Mouse (Mus musculus): ENCODE data around the gene Gchfr. TPM values are rescaled to one million over a fixed set of nuclear protein-coding genes. Genes with fewer than 3 reads are reported as not detected.

Gchfr gene
- polyA plus RNA-seq, 1 experiment from 2014 or later, result 24.3 TPM

DNA sequence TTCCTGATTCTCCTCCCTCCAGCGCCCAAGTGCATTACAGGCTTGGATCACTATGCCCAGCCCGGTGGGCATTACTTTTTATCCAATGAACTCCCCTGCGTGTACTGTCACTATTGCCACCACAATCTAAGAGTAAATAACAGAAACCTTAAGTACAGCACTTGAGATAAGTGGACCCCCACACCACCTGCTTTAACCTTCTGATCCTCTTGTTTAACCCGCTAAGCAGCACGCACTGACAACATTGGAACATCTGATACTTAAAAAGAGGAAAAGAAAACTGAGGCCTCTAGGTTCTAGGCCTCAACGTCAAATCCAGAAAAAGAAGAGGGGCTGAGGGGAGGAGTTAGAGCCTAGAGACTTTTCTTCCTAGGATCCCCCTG lies 40.4 kb downstream of the Gchfr start:
- Histone ChIP-seq H3K9me3 (ENCODE audit: control insufficient read depth, low read length) (no peaks in the 10 kb centered on the region), H3K4me2 (ENCODE audit: low read depth, low read length) (peak overlapping the region; percentile 53), H3K27ac (ENCODE audit: low read length) (peak overlapping the region; percentile 91), H3K27me3 (ENCODE audit: control insufficient read depth, insufficient read depth, low read depth, low read length) (no peaks in the 10 kb centered on the region), H3K36me3 (ENCODE audit: control insufficient read depth, insufficient read depth, low read length) (peaks cover 9% of the 10 kb centered on the region), H3K9ac (ENCODE audit: low read length) (peak overlapping the region; percentile 77), H3K4me3 (ENCODE audit: low read length) (peak overlapping the region; percentile 86), H3K4me1 (replicated peaks; ENCODE audit: control insufficient read depth, insufficient read depth, low read length) (peaks cover 16% of the 10 kb centered on the region)
- peak; percentile 1; the same call in 1 of the 2 replicates for ATAC-seq (ENCODE audit: low read depth)
- 10% methylated on average over 6 of the region's 6 CpGs for WGBS

- Histone ChIP-seq H3K4me1 (replicated peaks; ENCODE audit: control insufficient read depth, insufficient read depth, low read length) (peaks cover 12% of the 10 kb centered on the region), H3K36me3 (ENCODE audit: control insufficient read depth, insufficient read depth, low read length) (peaks cover 11% of the 10 kb centered on the region), H3K27me3 (ENCODE audit: control insufficient read depth, insufficient read depth, low read depth, low read length) (no peaks in the 10 kb centered on the region), H3K4me2 (ENCODE audit: low read depth, low read length) (peak within 1 kb of the TSS; percentile 81), H3K9me3 (ENCODE audit: control insufficient read depth, low read length) (no peaks in the 10 kb centered on the region), H3K9ac (ENCODE audit: low read length) (peak within 1 kb of the TSS; percentile 81), H3K4me3 (ENCODE audit: low read length) (peak within 1 kb of the TSS; percentile 86), H3K27ac (ENCODE audit: low read length) (peak within 1 kb of the TSS; percentile 91)
- ATAC-seq (ENCODE audit: low read depth), result peak; percentile 99
- under 1% methylated on average over 51 of the region's 51 CpGs for WGBS
These were observed 41.0 kb downstream of the Gchfr start, which contains the start of the genes Zfyve19 and Dnajc17 for GRCm38 (mm10) chr2:119208344-119209175. TSS of gene Zfyve19 (plus strand) at chr2:119208617. TSS of gene Dnajc17 (minus strand) at chr2:119208795.

DNA sequence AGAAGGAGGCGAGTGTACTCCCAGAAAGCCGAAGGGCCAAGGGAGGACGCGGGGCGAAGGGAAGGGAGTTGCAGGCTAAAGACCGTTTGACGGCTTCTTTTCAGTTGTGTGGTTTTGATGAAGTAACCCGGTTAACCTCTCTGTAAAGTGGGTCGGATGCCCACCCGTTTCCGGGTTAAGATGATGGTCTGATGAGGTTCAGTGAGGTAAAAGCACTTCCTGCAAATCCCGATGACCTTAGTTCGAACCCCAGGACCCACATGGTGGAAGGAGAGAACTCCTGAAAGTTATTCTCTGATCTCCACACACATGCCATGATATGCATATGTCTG lies 41.6 kb downstream of the Gchfr start:
- Histone ChIP-seq H3K4me3 (ENCODE audit: low read length) (peak overlapping the region; percentile 86), H3K4me2 (ENCODE audit: low read depth, low read length) (peak overlapping the region; percentile 81), H3K27ac (ENCODE audit: low read length) (peak overlapping the region; percentile 75), H3K4me1 (replicated peaks; ENCODE audit: control insufficient read depth, insufficient read depth, low read length) (peaks cover 10% of the 10 kb centered on the region), H3K9ac (ENCODE audit: low read length) (peak overlapping the region; percentile 81), H3K36me3 (ENCODE audit: control insufficient read depth, insufficient read depth, low read length) (peaks cover 13% of the 10 kb centered on the region), H3K9me3 (ENCODE audit: control insufficient read depth, low read length) (no peaks in the 10 kb centered on the region), H3K27me3 (ENCODE audit: control insufficient read depth, insufficient read depth, low read depth, low read length) (no peaks in the 10 kb centered on the region)
- WGBS, result 2% methylated on average over 13 of the region's 13 CpGs
- no peak for ATAC-seq (ENCODE audit: low read depth)

Other genes with a start within 250 kb of the Gchfr start
- gene Chst14, start 241.3 kb upstream of the Gchfr start, polyA plus RNA-seq (2015; fragmentation: Nextera tagmentation; extraction: Ambion mirVana), result 28.6 and 29.4 TPM in 2 replicates
- gene Ccdc32, start 138.4 kb upstream of the Gchfr start, polyA plus RNA-seq (2015; fragmentation: Nextera tagmentation; extraction: Ambion mirVana), result 23.8 and 25.1 TPM in 2 replicates
- 3.3 and 3.5 TPM in 2 replicates for gene Rpusd2, start 133.0 kb upstream of the Gchfr start, polyA plus RNA-seq (2015; fragmentation: Nextera tagmentation; extraction: Ambion mirVana)
- gene Knl1, start 120.7 kb upstream of the Gchfr start, polyA plus RNA-seq (2015; fragmentation: Nextera tagmentation; extraction: Ambion mirVana), result 62.8 and 64.4 TPM in 2 replicates
- gene Rad51, start 55.0 kb upstream of the Gchfr start, polyA plus RNA-seq (2015; fragmentation: Nextera tagmentation; extraction: Ambion mirVana), result 52.6 and 53.0 TPM in 2 replicates
- 39.9 and 41.1 TPM in 2 replicates for gene Rmdn3, start 10.7 kb upstream of the Gchfr start, polyA plus RNA-seq (2015; fragmentation: Nextera tagmentation; extraction: Ambion mirVana)
- gene Gm14137, start 6.7 kb downstream of the Gchfr start, polyA plus RNA-seq (2015; fragmentation: Nextera tagmentation; extraction: Ambion mirVana), result 0.40 and 0.41 TPM in 2 replicates
- gene Zfyve19, start 40.8 kb downstream of the Gchfr start, polyA plus RNA-seq (2015; fragmentation: Nextera tagmentation; extraction: Ambion mirVana), result 48.7 and 50.8 TPM in 2 replicates
- 17.0 and 22.3 TPM in 2 replicates for gene Dnajc17, start 41.0 kb downstream of the Gchfr start, polyA plus RNA-seq (2015; fragmentation: Nextera tagmentation; extraction: Ambion mirVana)
- 0.47 and 0.73 TPM in 2 replicates for gene Ppp1r14d, start 62.1 kb downstream of the Gchfr start, polyA plus RNA-seq (2015; fragmentation: Nextera tagmentation; extraction: Ambion mirVana)
- gene Spint1, start 69.6 kb downstream of the Gchfr start, polyA plus RNA-seq (2015; fragmentation: Nextera tagmentation; extraction: Ambion mirVana), result 34.2 and 36.2 TPM in 2 replicates
- gene Rhov, start 103.5 kb downstream of the Gchfr start, polyA plus RNA-seq (2015; fragmentation: Nextera tagmentation; extraction: Ambion mirVana), result 1.3 and 2.2 TPM in 2 replicates
- 18.8 and 19.5 TPM in 2 replicates for gene Vps18, start 121.0 kb downstream of the Gchfr start, polyA plus RNA-seq (2015; fragmentation: Nextera tagmentation; extraction: Ambion mirVana)
- gene Dll4, start 158.0 kb downstream of the Gchfr start, polyA plus RNA-seq (2015; fragmentation: Nextera tagmentation; extraction: Ambion mirVana), result 14.6 and 17.8 TPM in 2 replicates
- 1.1 and 1.7 TPM in 2 replicates for gene Chac1, start 183.5 kb downstream of the Gchfr start, polyA plus RNA-seq (2015; fragmentation: Nextera tagmentation; extraction: Ambion mirVana)